Mouse (Mus musculus): ENCODE measurements around the gene Foxo3. TPM values are rescaled to one million over a fixed set of nuclear protein-coding genes. Genes with fewer than 3 reads are reported as not detected.

The Foxo3 gene
- total RNA-seq, 2 experiments from 2014 or later, result 25.6 to 31.0 TPM

DNA sequence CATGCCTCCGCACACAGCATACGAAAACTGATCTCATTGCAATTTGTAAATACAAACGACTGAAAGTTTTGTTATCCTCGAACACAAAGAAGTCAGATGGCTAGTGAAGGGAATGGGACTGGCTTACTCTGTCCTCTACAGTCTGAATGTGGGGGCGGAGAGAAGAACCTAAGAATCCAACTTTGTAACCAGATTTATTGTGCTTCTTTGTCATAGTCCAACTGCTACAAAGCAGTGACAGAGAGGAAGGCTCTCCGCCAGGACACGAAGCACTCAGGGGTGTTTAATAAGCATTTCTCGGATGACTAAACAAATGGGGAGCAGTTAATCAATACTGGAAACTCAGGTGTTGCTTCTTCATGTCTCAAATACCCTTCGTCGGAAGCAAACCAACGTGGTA, 43.6 kb downstream of the Foxo3 start:
- intact Hi-C loops (cut with DNase I), result no loop called here
- no peak for DNase-seq

DNA sequence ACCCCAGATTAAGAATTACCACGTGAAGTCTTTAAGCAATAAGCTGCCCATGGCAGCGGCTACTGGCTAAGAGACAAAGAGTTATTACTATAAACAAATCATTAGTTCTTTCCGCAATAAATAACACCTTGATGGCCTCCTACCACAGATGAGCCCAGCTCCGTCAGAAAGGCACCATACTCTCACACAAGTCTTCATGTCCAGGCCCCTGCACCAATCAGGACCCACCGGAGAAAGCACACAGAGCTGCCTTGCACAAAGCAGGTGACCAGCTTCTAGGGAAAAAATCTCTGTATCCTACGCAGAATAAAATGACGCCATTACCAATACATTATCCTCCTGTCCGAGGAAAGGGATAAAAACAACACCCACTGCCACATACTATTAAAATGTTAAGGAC, 44.7 kb downstream of the Foxo3 start:
- DNase-seq, result no peak
- intact Hi-C loops (cut with DNase I), result no loop called here

DNA sequence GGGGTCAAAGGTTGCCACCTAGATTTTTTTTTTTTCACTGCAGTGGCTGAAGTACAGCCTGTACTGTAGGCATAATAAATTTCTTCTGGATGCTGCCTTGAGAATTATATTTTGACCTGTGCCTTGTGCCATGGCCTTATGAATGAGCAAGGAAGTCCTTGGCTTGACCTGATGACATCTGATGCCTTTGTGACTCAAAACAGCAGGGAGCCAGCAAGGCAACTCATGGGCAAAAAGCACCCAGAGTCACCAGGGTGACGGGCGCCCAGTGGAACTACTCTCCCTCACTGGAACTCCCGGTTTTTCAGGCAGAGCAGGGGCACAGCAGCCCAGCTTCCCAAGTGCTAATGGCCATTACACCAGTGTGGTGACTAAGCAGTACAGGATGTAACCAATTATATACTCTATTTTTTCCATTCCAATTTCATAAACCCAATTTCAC, 45.4 kb downstream of the Foxo3 start:
- DNase-seq, result no peak
- intact Hi-C loops (cut with DNase I), result no loop called here

DNA sequence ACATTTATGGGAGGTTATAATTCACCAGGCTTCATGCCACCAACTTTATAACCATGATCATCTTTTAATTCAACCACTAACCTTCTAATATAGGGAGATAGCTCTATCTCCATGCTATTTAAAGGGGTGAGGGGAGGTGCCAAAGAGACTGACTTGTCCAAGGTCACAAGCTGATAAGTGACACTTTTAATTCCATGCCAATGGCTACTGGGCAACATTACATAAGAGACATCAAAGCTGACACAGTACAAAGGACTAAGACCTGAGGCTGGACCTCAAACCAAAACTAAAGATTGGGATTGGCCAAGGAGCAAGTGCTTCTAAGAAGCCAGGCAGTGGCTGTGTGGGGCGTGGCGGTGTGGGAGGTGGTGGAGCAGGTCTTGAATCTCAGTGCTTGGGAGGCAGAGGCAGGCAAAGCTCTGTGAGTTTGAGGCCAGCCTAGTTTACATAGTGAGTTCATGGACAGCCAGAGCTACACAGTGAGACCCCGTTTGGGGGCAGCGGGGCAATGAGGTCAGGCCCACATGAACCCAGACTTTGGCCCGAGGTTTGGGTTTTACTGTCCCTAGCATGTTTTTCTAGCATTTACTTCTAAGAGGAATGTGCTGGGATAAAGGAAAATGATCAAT, 46.0 kb downstream of the Foxo3 start:
- intact Hi-C loops (cut with DNase I), result no loop called here
- no peak for DNase-seq

DNA sequence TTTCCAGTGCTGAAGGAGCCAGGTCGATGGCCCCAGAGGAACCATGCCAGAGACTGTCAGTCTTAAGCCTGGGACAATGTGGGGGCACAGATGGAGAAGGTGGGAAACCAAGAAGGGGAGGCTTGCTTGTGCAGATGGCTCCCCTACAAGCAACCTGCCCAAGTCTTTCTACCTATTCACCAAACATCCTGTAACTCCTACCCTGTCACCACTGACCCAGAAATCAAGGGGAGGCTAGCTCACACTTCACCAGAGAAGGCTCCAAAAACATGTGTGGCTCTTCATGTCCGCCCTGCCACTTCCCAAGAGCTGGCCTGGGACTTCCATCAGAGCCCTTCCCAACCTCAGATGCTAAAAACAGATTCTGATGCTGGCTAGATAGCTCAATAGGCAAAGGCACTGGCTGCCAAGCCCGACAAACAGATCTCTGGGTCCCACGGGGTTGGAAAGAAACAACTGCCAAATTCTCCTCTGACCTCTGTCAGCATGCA, 48.8 kb downstream of the Foxo3 start:
- intact Hi-C loops (cut with DNase I), result no loop called here
- DNase-seq, result peak; percentile 33 to 39

DNA sequence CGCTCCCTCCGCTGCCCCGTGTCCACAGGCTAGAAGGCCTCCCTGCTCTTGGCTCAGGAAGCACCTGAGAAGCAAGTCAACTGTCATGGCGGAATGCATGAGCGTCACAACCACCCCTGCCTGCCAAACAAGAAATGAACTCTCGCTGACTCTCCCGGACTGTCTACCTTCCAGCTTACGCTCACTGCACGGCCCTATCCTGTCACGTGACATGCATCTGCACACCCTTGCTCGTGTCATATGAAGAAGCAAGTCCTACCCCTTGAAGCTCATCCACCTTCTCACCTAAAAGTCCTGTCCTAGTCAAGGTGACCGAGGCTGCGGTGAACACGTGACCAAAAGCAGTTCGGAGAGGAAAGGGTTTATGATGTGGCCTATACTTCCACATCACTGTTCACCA, 50.4 kb downstream of the Foxo3 start:
- no peak for DNase-seq
- intact Hi-C loops (cut with DNase I), result no loop called here

DNA sequence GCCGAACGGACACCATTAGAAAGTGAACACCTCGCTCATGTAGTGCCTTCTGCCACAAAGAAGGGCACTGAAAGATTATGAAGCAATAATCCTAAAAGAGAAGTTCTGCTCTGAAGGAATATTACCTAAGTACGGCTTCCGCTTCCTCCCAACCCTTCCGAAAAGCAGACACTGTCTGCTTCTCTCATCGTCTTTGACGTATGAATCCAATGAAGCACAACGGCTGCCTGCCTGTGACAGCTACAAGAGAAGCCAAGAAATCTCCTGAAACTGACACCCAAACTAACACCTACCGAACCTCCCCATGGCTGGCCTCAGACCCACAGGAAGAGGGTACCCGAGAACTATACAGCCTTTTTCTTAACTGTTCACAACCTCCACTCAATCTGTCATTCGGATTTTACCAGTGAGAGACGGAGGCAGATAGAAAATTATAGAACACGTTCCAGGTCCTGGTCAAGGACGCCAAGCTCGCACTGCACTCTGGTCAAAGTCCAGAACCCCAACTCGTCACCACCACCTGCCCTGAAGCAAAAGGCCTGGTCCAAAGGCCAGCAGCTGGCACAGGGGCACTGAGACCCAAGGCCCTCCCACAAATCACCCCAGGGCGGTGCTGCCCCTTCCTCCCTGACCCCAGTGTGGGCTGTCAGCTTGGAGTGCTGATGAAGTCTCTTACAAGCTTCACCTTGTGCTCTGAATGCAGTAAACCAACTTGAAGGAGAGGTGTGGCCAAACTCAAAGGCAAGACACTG, 51.2 kb downstream of the Foxo3 start:
- intact Hi-C loops (cut with DNase I), result no loop called here
- DNase-seq, result no peak

DNA sequence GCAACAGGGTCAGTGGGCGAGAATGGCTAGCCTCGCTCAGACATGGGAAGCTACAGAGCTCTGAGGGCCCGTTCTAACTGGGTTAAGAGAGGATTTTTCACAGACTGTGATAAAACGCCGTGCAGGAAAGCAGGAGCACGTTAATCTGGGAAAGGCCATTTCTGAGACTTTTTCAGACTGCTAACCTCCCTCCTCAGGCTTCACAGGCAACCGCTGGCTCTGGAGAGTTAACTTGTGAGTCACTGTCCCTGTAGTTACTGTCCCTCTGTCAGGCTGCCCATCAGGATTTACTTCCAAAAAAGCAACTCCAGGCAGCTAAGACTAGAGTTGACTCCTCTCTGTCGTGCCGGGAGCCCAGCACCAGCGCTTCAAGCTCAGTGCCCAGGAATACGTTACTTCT, 54.6 kb downstream of the Foxo3 start:
- no peak for DNase-seq
- intact Hi-C loops (cut with DNase I), result no loop called here

DNA sequence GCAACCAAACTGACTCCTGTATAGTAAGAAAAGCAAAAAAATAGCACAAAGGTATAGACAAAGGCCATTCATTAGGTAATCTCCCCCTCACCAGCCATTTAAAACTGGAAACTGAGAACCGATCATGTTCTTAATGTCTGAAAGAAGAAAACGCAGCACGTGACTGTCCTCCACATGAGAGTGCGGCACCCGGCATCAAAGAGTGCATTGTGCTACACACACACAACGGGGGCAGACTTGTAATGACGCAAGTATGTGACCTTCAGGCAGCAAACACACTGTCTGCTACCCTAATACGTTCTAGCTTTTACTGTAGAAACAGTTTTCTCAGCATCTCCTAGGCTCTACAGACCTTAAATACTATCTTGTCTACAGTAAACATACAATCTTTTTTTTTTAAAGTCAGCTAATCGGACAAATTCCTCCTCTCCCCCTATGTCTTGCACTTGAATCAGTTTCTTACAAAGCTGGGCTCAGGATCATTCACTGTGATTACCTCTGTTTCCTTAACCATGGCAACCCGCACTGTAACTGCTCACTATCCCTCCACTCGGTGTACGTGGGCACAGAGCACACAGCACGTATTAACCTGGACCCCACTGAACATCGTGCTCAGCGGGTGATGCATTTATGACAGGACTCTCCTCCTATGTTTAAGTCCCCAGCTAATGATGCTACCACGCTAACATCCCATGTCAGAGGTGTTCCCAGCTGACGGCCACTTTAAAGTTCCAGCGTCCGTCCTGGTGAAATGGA, 55.2 kb downstream of the Foxo3 start:
- DNase-seq, result no peak
- intact Hi-C loops (cut with DNase I), result no loop called here

DNA sequence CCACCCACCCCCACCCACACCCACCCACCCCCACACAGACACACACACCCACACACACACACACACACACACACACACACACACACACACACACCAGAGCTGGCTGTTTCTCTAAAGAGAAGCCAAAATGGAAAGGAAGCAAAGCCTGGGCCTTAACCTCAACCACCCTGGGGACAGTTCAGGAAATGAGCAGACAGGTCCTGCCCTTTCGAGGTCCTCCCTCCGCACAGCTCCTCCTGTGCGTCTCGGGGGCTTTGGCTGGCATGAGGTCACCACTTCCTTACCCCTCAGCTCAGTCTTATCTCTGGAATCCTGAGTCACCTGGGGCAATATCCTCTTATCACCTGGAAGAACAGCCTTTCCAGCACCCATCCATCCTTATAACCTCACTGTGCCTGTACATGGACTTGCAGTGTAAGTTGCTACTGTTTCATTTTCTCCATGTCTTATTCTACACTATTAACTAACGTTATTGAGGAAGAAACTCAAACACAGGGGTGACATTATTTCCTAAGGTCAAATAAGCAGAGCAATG, 56.1 kb downstream of the Foxo3 start:
- intact Hi-C loops (cut with DNase I), result no loop called here

DNA sequence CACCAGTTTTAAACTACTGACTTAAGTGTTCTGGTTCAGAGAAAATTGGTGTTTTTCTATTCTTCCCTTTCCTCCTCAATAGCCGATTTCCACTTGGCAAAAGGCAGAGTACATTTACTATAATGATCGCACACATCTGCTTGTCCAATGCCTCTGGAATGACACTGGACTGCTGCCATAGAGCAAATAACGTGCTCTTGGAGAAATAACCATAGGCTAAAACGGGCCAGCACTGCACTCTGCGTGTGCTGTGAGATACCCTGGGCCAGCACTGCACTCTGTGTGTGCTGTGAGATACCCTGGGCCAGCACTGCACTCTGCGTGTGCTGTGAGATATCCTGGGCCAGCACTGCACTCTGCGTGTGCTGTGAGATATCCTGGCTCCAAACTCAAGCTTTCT, 65.1 kb downstream of the Foxo3 start:
- DNase-seq, result no peak
- intact Hi-C loops (cut with DNase I), result no loop called here

More for the DNA sequence above, 56.1 kb downstream of the Foxo3 start:
- no peak for DNase-seq

DNA sequence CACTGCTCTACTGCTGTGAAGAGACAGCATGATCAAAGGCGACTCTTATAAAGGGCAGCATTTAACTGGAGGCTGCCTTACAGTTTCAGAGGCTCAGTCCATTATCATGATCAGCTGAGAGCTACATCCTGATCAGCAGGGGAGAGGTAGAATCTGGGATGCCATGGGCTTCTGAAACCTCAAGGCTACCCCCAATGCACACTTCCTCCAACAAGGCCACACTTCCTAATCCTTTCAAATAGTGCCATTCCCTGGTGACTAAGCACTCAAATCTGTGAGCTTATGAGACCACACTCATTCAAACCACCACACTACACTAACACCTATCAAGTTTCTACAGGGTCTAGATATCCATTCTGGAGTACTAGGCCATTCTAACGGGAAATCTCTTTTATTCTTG, 65.9 kb downstream of the Foxo3 start:
- no peak for DNase-seq
- intact Hi-C loops (cut with DNase I), result no loop called here

DNA sequence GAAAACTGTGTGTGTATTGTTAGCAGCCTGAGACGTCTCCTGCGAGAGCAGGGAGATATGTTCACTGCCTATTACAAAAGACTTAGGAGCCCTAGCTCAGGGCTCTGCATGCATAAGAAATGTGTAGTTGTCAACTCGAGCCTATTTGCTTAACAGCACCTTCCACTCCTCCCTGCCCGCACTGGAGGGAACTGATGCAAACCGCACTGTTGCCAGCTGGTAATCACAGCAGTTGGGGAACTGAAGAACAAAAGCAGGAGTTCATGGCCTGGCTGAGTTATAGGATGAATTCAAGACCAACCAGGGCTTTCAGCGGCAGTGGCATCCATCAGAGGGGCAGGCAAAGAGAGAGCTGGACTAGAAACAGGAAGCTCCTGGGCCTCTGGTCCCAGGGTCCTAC, 66.7 kb downstream of the Foxo3 start:
- no peak for DNase-seq
- intact Hi-C loops (cut with DNase I), result no loop called here

DNA sequence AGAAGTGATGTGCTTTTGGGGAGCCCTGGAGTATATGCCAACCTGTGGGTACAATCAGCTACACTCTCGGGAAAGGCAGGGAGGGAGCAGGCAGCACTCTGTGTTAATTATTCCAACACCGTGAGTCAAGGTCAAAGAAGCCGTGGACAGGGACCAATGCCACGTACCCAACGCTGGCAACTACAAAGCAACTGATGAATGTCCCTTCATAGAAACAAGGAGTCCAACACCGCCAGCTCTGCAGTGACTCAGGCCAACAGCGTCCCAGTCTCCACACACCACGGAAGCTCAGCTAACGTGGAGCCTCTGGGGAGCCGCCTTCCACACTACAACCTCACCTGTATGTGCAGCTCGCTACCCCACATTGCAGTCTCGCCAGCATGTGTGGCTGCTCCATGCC, 68.9 kb downstream of the Foxo3 start:
- DNase-seq, result no peak
- intact Hi-C loops (cut with DNase I), result no loop called here

DNA sequence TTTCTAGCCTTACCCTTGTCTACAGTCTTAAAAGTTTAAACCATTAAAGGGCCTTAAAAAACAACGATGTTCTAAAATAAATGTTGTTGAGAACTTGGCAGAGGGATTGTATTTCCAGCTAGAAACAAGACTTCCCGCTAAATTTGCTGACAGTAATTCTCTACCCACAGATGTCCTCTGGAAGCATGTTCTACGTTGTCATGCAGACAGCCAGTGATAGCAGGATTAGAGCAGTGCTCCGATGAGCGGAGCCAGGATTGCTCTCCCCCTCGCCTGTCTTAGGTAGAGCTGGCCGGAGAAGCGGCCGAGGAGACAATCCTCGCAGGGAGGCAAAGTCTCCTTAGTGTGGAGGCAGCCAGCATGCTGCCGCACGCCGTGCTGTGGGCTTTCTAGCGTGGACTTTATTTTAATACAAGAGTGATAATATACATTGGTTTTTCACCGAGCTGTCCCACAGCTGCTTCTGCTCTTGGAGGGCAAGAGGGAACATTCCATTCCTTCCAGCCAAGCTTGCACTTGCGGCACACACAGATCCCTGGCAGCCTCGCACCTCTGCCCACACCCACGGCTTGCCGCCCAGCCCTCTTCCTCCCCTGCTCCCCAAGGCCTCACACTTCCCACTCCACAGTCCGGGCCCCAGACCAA, 71.7 kb downstream of the Foxo3 start:
- intact Hi-C loops (cut with DNase I), result no loop called here

DNA sequence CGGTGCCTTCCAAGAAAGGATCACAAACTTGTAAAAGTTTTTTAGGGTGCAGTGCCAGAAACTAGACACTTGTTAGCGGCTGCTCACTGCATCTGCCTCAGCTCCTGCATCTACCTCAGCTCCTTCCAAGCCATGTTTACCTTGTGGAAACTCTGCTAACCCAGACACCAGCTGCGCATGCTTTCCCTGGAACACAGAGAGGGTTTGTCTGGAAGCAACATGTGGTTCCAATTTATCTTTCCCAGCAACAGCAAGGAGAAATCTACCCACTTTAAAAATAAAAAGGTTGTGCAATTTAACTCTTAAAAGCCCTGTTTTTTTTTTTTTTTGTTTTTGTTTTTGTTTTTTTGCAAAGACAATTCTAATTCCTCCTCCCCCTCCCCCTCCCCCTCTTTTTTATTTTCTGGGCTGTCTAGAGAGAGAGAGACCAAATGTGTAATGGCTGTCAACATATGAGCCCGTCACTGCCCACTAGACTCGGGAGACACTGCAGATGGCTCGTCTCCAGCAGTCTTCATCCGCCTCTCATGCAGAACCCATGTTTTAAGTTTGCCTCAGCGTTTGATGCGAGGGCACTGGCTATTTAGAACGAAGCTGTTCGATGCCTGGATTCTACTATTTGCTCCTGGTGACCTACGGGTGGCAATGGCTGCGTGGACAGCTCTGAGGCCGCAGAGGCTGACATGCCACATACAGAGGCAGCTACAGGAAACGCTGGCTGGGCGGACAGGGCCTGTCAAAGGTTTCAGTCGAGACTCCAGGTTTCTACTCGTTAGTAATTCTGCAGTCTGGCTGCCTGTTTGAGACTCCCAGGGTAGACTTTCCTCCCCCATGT, 73.0 kb downstream of the Foxo3 start:
- no peak for DNase-seq
- intact Hi-C loops (cut with DNase I), result no loop called here

More for the DNA sequence above, 71.7 kb downstream of the Foxo3 start:
- peak; percentile 35 to 79 for DNase-seq

DNA sequence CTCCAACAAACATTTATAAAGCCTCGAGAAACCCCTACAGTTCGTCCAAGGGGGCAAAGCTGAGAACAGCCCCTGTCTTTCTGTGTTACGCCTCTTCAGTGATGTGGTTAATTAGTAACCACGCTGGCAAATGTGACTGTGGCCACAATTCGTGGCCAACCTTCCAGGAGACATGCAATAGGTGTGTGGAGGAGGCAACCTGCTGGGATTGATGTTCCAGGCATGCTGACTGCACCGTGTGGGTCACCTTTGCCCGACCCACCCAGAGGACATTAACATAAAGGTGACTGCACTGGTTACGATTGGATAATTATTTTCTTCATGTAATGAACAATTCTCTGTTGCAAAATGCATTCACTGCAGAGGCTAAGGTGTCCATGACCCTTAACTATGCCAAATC, 74.0 kb downstream of the Foxo3 start:
- DNase-seq, result no peak
- intact Hi-C loops (cut with DNase I), result no loop called here

DNA sequence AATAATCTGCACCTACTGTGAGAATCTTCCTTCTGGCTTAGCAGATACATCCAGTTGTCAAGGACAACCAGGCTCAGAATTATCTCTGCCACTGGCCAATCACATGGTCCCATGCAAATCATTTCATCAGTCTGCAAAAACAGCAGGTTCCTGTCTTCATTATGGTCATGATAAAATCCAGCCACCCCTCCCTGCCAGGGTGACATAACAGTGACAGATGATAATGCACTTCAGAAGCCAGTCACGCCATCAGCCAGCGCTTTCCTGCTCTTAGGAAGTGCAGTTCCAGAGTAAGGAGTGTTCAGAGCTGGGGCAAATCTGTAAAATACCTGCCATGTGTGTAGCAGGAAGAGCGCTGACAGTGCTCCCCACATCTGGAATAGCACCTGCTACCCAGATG, 77.1 kb downstream of the Foxo3 start:
- intact Hi-C loops (cut with DNase I), result no loop called here
- DNase-seq, result no peak

DNA sequence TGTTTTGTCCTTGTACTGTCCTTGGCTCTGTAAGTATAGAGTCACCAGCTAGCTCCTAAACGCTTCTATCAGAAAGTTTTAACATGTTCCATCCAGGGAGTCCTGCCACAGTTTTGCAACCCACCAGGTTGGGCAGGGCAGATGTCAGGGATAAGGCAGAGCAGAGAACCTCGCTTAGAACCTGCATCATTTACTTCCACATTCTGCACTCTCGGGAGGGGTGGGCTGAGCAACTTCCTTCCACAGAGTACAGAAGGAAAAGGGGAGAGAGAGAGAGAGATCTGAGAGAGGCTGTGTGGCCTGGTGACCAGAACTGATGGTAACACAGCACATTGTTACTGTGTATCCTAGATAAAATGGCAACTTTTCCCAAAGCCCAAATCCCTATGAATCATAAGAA, 77.9 kb downstream of the Foxo3 start:
- no peak for DNase-seq
- intact Hi-C loops (cut with DNase I), result no loop called here

DNA sequence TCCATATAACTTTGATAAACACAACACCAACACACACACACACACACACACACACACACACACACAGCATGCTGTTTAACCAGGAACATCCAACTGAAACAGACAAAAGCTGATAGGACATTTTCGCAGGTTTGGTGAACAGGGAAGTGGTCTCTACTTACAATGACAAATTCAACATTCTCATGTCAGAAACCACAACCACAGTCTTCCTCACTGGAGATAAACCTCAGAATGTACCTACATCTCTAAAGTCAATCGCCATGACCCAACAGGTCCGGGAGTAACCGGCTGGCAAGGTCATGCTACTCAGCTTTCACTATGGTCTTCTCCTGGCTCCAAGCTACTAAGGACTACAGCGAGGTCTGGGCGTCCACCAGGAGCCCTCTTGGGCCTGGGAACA, 81.8 kb downstream of the Foxo3 start:
- DNase-seq, result no peak
- intact Hi-C loops (cut with DNase I), result no loop called here
